Mouse (Mus musculus) CH12.LX (cell line): ENCODE data around the gene Daam1. TPM values are rescaled to one million over a fixed set of nuclear protein-coding genes. Genes with fewer than 3 reads are reported as not detected.

Experiments
- DNase-seq: peaks from one replicate; pipeline ENCODE4 v3.0.0-alpha.2; 2013; ENCODE audit errors: extremely low read depth
- H3K27ac ChIP-seq: 2 replicates; pipeline ENCODE4 v1.5.1; 2012; ENCODE audit warnings: low read depth, mild to moderate bottlenecking, control low read depth, moderate library complexity; ENCODE audit not compliant: insufficient read depth
- H3K27me3 ChIP-seq: replicated peaks from 2 replicates; pipeline ENCODE3; 2012; ENCODE audit warnings: inconsistent platforms
- H3K36me3 ChIP-seq, 2 experiments: replicated peaks in 1 of 2; 2 replicates each; pipeline versions ENCODE3 to v1.6.1; 2012; ENCODE audit warnings: inconsistent platforms in 1 of 2, low read length in 1 of 2, mild to moderate bottlenecking in 1 of 2, mixed read lengths in 1 of 2, moderate library complexity in 1 of 2; ENCODE audit not compliant: control insufficient read depth in 1 of 2, insufficient read depth in 1 of 2
- H3K4me1 ChIP-seq, 2 experiments: 2 replicates each; pipeline ENCODE4 v1.6.1; 2012; ENCODE audit warnings: inconsistent platforms in 1 of 2, moderate library complexity in 1 of 2; ENCODE audit not compliant: insufficient read depth in 2 of 2, control insufficient read depth in 1 of 2
- H3K4me2 ChIP-seq: 2 replicates; pipeline ENCODE4 v1.6.1; 2012; ENCODE audit warnings: low read depth, mild to moderate bottlenecking, control low read depth; ENCODE audit not compliant: poor library complexity, insufficient read depth, severe bottlenecking
- H3K4me3 ChIP-seq, 3 experiments: fragments of 150-350 bp in 1 of 3; sonication (generic) in 1 of 3; replicated peaks in 1 of 3; 2 replicates each; pipeline versions ENCODE3 to v1.5.1; 2011 to 2012; ENCODE audit warnings: low read depth in 2 of 3, low read length in 2 of 3, mild to moderate bottlenecking in 2 of 3, moderate library complexity in 2 of 3, control low read depth in 1 of 3, improper control_type of control experiment in 1 of 3, inconsistent platforms in 1 of 3, mixed read lengths in 1 of 3; ENCODE audit not compliant: poor library complexity in 1 of 3
- H3K79me2 ChIP-seq: replicated peaks from 2 replicates; pipeline ENCODE4 v1.6.1; 2012; ENCODE audit warnings: mild to moderate bottlenecking, moderate library complexity; ENCODE audit not compliant: control insufficient read depth, poor library complexity, insufficient read depth, severe bottlenecking; ENCODE audit errors: extremely low read depth
- H3K9ac ChIP-seq: 2 replicates; pipeline ENCODE4 v1.6.1; 2012; ENCODE audit warnings: low read depth, mild to moderate bottlenecking, control low read depth, moderate library complexity; ENCODE audit not compliant: insufficient read depth
- H3K9me3 ChIP-seq: replicated peaks from 2 replicates; pipeline ENCODE3; 2012; ENCODE audit warnings: low read length, inconsistent platforms, mixed read lengths
- BHLHE40 ChIP-seq: IDR thresholded peaks from 2 replicates; pipeline ENCODE4 v1.6.1; 2011; ENCODE audit warnings: mild to moderate bottlenecking, low read depth, low read length, improper control_type of control experiment
- CHD1 ChIP-seq: IDR thresholded peaks from 2 replicates; pipeline ENCODE4 v1.6.1; 2012; ENCODE audit warnings: low read depth, low read length, improper control_type of control experiment, inconsistent platforms
- CHD2 ChIP-seq: IDR thresholded peaks from 2 replicates; pipeline ENCODE4 v1.6.1; 2011; ENCODE audit warnings: low read length, improper control_type of control experiment
- CTCF ChIP-seq, 2 experiments: IDR thresholded peaks in 1 of 2; conservative IDR thresholded peaks in 1 of 2; 2 replicates each; pipeline ENCODE4 v1.5.1; 2011 to 2012; ENCODE audit warnings: low read depth in 2 of 2, low read length in 2 of 2, improper control_type of control experiment in 1 of 2, inconsistent platforms in 1 of 2, mild to moderate bottlenecking in 1 of 2, moderate library complexity in 1 of 2
- E2F4 ChIP-seq: IDR thresholded peaks from 2 replicates; pipeline ENCODE4 v1.6.1; 2011; ENCODE audit warnings: low read depth, low read length, improper control_type of control experiment; ENCODE audit not compliant: insufficient replicate concordance
- ELF1 ChIP-seq: IDR thresholded peaks from 2 replicates; pipeline ENCODE4 v1.6.1; 2014; ENCODE audit warnings: low read depth, mild to moderate bottlenecking, inconsistent platforms, low read length, improper control_type of control experiment
- EP300 ChIP-seq: IDR thresholded peaks from 2 replicates; pipeline ENCODE4 v1.6.1; 2011; ENCODE audit warnings: low read length, improper control_type of control experiment
- ETS1 ChIP-seq: conservative IDR thresholded peaks from 2 replicates; pipeline ENCODE4 v1.6.1; 2012; ENCODE audit warnings: low read depth, mild to moderate bottlenecking, inconsistent platforms, low read length, improper control_type of control experiment, moderate library complexity
- GABPA ChIP-seq: IDR thresholded peaks from 2 replicates; pipeline ENCODE4 v1.6.1; 2012; ENCODE audit warnings: low read depth, low read length, improper control_type of control experiment, inconsistent platforms; ENCODE audit not compliant: insufficient replicate concordance
- IRF4 ChIP-seq: IDR thresholded peaks from 2 replicates; pipeline ENCODE4 v1.6.1; 2014; ENCODE audit warnings: low read depth, mild to moderate bottlenecking, inconsistent platforms, low read length, improper control_type of control experiment
- JUN ChIP-seq: IDR thresholded peaks from 2 replicates; pipeline ENCODE4 v1.6.1; 2011; ENCODE audit warnings: low read depth, mild to moderate bottlenecking, low read length, improper control_type of control experiment, moderate library complexity; ENCODE audit not compliant: insufficient read depth
- JUND ChIP-seq: conservative IDR thresholded peaks from 2 replicates; pipeline ENCODE4 v1.6.1; 2011; ENCODE audit warnings: low read depth, low read length, improper control_type of control experiment
- KAT2A ChIP-seq: IDR thresholded peaks from 2 replicates; pipeline ENCODE4 v1.6.1; 2012; ENCODE audit warnings: low read length, improper control_type of control experiment, inconsistent platforms; ENCODE audit not compliant: insufficient replicate concordance
- MAFK ChIP-seq: IDR thresholded peaks from 2 replicates; pipeline ENCODE4 v1.6.1; 2011; ENCODE audit warnings: low read length, improper control_type of control experiment; ENCODE audit not compliant: insufficient replicate concordance
- MEF2A ChIP-seq: IDR thresholded peaks from 2 replicates; pipeline ENCODE4 v1.6.1; 2014; ENCODE audit warnings: low read depth, mild to moderate bottlenecking, inconsistent platforms, low read length, improper control_type of control experiment, borderline replicate concordance
- POLR2AphosphoS2 ChIP-seq: IDR thresholded peaks from 2 replicates; pipeline ENCODE4 v1.6.1; 2011; ENCODE audit warnings: low read depth, low read length, improper control_type of control experiment
- RAD21 ChIP-seq: IDR thresholded peaks from 2 replicates; pipeline ENCODE4 v1.6.1; 2011; ENCODE audit warnings: low read depth, mild to moderate bottlenecking, low read length, improper control_type of control experiment, moderate library complexity
- SIN3A ChIP-seq: IDR thresholded peaks from 2 replicates; pipeline ENCODE4 v1.6.1; 2012; ENCODE audit warnings: low read length, improper control_type of control experiment, inconsistent platforms
- SMC3 ChIP-seq: IDR thresholded peaks from 2 replicates; pipeline ENCODE4 v1.6.1; 2011; ENCODE audit warnings: low read depth, low read length, improper control_type of control experiment
- TBP ChIP-seq: conservative IDR thresholded peaks from 2 replicates; pipeline ENCODE4 v1.6.1; 2011; ENCODE audit warnings: low read depth, low read length, improper control_type of control experiment
- USF1 ChIP-seq: IDR thresholded peaks from 2 replicates; pipeline ENCODE4 v1.6.1; 2014; ENCODE audit warnings: low read depth, mild to moderate bottlenecking, inconsistent platforms, low read length, improper control_type of control experiment
- USF2 ChIP-seq: conservative IDR thresholded peaks from 2 replicates; pipeline ENCODE4 v1.6.1; 2011; ENCODE audit warnings: low read depth, low read length, improper control_type of control experiment
- dilution Hi-C: fragments of 300-500 bp; cut with MboI; formaldehyde crosslinking; loops from 2 replicates; pipeline ENCODE4 v1.14.3; 2020; ENCODE audit warnings: low sequenced_read_pairs; ENCODE audit not compliant: extremely low pct_unique_long_range_greater_than_20kb, extremely low pct_ligation_motif_present
- in situ Hi-C: fragments of 300-500 bp; cut with MboI; formaldehyde crosslinking; loops from 3 replicates; pipeline ENCODE4 v1.14.3; 2019; ENCODE audit warnings: low sequenced_read_pairs, low pct_ligation_motif_present, low pct_unique_long_range_greater_than_20kb, mixed read lengths
- polyA plus RNA-seq: library from polyadenylated mRNA; unstranded; fragments of >175 nt; gene quantifications from 2 replicates; pipeline ENCODE4 v1.2.1, GENCODE M21; 2012; ENCODE audit warnings: low read depth; ENCODE audit not compliant: insufficient read length
- total RNA-seq, 2 experiments: library from RNA; depleted of rRNA; stranded (reverse); fragments of 300-350 nt in 1 of 2; fragments of >200 nt in 1 of 2; gene quantifications; 2 replicates each; pipeline ENCODE4 v1.2.3; 2012 to 2014

Gene Daam1
- total and polyA plus RNA-seq, 3 experiments: 10.7 to 27.9 (median 23.6) TPM

DNA sequence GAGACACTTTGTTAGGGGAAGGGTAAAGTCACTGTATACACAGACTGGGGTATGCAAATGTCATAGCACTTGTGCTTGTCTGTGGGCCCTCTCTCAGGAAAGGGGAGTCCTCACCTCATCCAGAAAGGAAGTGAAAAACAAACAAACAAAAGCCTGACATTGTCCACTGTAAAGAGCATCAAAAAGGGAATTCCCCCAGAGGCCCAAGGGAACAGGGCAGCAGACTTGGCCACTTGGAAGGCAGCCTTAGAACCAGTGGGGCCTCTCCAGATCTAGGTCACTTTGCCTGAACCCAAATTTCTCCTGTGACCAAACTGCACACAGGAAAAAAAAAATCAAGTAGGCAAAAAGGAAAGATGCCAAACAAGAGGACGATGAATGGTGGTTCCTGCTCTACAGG, 170.9 kb downstream of the Daam1 start (continued):
- TF ChIP-seq GABPA (no peak), USF2 (no peak), MAFK (no peak), ELF1 (peak; percentile 48; the same call in 1 of the 2 replicates), KAT2A (no peak), USF1 (no peak), RAD21 (no peak), E2F4 (no peak), CTCF (conservative IDR thresholded peaks at IDR 0.05 in 1 of 2, IDR thresholded peaks at IDR 0.05 in 1 of 2; ENCODE audit: low read depth in 2 of 2, low read length in 2 of 2) (no peak), TBP (no peak), SIN3A (no peak), SMC3 (no peak)

DNA sequence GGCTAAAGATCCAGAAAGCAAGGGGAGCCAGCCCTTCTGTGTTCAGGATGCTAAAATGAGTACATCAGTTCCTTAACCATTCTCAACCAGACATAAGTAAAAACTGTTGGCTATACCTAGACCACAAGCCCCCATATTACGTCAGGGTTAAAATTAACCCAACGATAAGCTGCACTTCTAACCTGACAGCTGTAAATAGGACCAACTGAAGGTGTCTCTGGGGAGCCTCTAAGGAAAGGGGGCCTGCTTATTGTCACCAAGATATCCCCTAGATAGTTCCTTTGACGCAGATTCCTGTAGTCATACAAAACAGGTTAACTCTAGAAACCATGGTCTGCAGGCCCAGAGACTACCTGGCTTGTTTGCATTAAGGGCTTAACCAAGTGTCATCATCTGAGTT, 174.4 kb downstream of the Daam1 start:
- in situ Hi-C loops: no loop called here
- H3K4me3 ChIP-seq: no peak overlapping the region
- no peaks in the 10 kb centered on the region for H3K79me2 ChIP-seq
- no peak overlapping the region for H3K4me2 ChIP-seq
- peaks cover 39 to 89% of the 10 kb centered on the region in 2 experiments for H3K4me1 ChIP-seq
- no peak overlapping the region for H3K9ac ChIP-seq
- dilution Hi-C loops: no loop called here
- DNase-seq: peak; percentile 75
- TF ChIP-seq MEF2A (peak; percentile 89), EP300 (peak; percentile 57), ELF1 (no peak), ETS1 (peak; percentile 84), E2F4 (no peak), BHLHE40 (peak; percentile 54; the same call in 1 of the 2 replicates)
- H3K36me3 ChIP-seq: no peaks in the 10 kb centered on the region
- H3K27ac ChIP-seq: no peak overlapping the region
- no peaks in the 10 kb centered on the region for H3K9me3 ChIP-seq
- H3K27me3 ChIP-seq: no peaks in the 10 kb centered on the region

DNA sequence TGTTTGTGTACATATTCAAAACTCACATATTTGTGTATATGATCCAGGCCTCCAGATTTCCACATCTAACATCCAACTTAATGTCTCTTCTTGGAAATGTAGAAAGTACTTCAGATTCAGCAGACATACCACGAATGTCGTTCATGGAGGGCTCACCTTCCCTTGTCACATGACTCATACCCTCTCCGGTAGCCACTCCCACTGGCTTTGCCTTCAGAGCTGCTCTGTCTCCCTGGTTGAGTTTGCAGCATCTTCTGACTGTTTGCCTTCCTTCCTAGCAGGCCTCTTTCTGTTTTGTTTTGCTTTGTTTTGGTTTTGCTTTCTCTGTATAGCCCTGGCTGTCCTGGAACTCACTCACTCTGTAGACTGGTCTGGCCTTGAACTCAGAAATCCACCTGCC, 176.8 kb downstream of the Daam1 start:
- Histone ChIP-seq H3K27ac (no peak overlapping the region), H3K36me3 (no peaks in the 10 kb centered on the region), H3K79me2 (no peaks in the 10 kb centered on the region), H3K4me1 (peaks cover 21 to 74% of the 10 kb centered on the region in 2 experiments), H3K9ac (no peak overlapping the region), H3K27me3 (no peaks in the 10 kb centered on the region), H3K9me3 (no peaks in the 10 kb centered on the region), H3K4me3 (no peak overlapping the region), H3K4me2 (no peak overlapping the region; the same call in 1 of the 2 replicates)
- no peak for DNase-seq
- dilution Hi-C loops: no loop called here
- in situ Hi-C loops: no loop called here
- no peak for TF ChIP-seq SIN3A
- no peak for TF ChIP-seq JUND
- TF ChIP-seq USF2: 0 out of 2 replicates have a peak, but pooled peaks have one; percentile 27
- no peak for TF ChIP-seq JUN
- TF ChIP-seq USF1: peak; percentile 48; the same call in 1 of the 2 replicates
- no peak for TF ChIP-seq CHD2
- TF ChIP-seq SMC3: no peak
- no peak for TF ChIP-seq POLR2AphosphoS2
- TF ChIP-seq CHD1: no peak
- no peak for TF ChIP-seq KAT2A
- 0 out of 2 replicates have a peak, but pooled peaks have one; percentile 18 for TF ChIP-seq IRF4
